Mouse (Mus musculus) small intestine, adult 2 months (tissue): ENCODE results near the gene Arhgef2. TPM values are rescaled to one million over a fixed set of nuclear protein-coding genes. Genes with fewer than 3 reads are reported as not detected.

ENCODE experiments used
- H3K27ac ChIP-seq: fragments of 200-500 bp; 2 replicates; pipeline ENCODE4 v1.5.1; 2012; ENCODE audit warnings: low read depth, low read length, control low read depth, inconsistent platforms; ENCODE audit not compliant: insufficient read depth
- H3K27me3 ChIP-seq: fragments of 200-500 bp; 2 replicates; pipeline ENCODE4 v1.6.1; 2012; ENCODE audit warnings: mild to moderate bottlenecking, moderate library complexity, low read length, inconsistent platforms; ENCODE audit not compliant: control insufficient read depth, insufficient read depth
- H3K36me3 ChIP-seq: fragments of 200-500 bp; 2 replicates; pipeline ENCODE4 v1.6.1; 2012; ENCODE audit warnings: mild to moderate bottlenecking, low read length, control low read depth, inconsistent platforms; ENCODE audit not compliant: control insufficient read depth, insufficient read depth
- H3K4me1 ChIP-seq: fragments of 200-500 bp; 2 replicates; pipeline ENCODE4 v1.6.1; 2012; ENCODE audit warnings: low read length, inconsistent platforms, mixed read lengths; ENCODE audit not compliant: control insufficient read depth, insufficient read depth, insufficient read length
- H3K4me3 ChIP-seq: fragments of 200-500 bp; 2 replicates; pipeline ENCODE4 v1.5.1; 2012; ENCODE audit warnings: low read depth, mild to moderate bottlenecking, control low read depth, inconsistent platforms, low read length, moderate library complexity
- CTCF ChIP-seq: fragments of 200-500 bp; IDR thresholded peaks from 2 replicates; pipeline ENCODE4 v1.5.1; 2012; ENCODE audit warnings: low read depth, mild to moderate bottlenecking, control low read depth, inconsistent platforms, low read length, moderate library complexity, mixed read lengths; ENCODE audit not compliant: insufficient replicate concordance, insufficient read length; ENCODE audit errors: extremely low read depth
- POLR2A ChIP-seq: fragments of 200-500 bp; IDR thresholded peaks from 2 replicates; pipeline ENCODE4 v1.6.1; 2012; ENCODE audit warnings: low read depth, mild to moderate bottlenecking, control low read depth, inconsistent platforms, low read length, moderate library complexity
- WGBS: fragments of 180-500 bp; shearing (Covaris S2); methylation state at CpG from one replicate; pipeline ENCODE4 v1.1.7; 2018; 5-methylcytosine and 5-hydroxymethylcytosine counted together
- polyA plus RNA-seq: library from polyadenylated mRNA; depleted of rRNA; stranded (reverse); fragments of >200 nt; gene quantifications from 2 replicates; pipeline ENCODE4 v1.2.3, GENCODE M21; 2012; rRNA removed

Gene Arhgef2
- polyA plus RNA-seq, 1 experiment: 110 TPM

GRCm38 (mm10) chr3:88684236-88684979, 78.6 kb downstream of the Arhgef2 start:
- H3K27ac ChIP-seq: peak overlapping the region; percentile 73

GRCm38 (mm10) chr3:88684980-88685941, 79.5 kb downstream of the Arhgef2 start, which contains the start of gene Khdc4:
TSS of gene Khdc4 (plus strand) at chr3:88685803.
- peak within 1 kb of the TSS; percentile 89 for H3K4me3 ChIP-seq
- H3K27ac ChIP-seq: peak within 1 kb of the TSS; percentile 92
- WGBS: under 1% methylated on average over 47 of the region's 47 CpGs
- H3K36me3 ChIP-seq: peaks cover 20% of the 10 kb centered on the region
- TF ChIP-seq CTCF: no peak
- peak; percentile 88 for TF ChIP-seq POLR2A
- H3K27me3 ChIP-seq: no peaks in the 10 kb centered on the region
- H3K4me1 ChIP-seq: peaks cover 6% of the 10 kb centered on the region; the same call in 1 of the 2 replicates

More at GRCm38 (mm10) chr3:88684236-88684979, 78.6 kb downstream of the Arhgef2 start:
- no peak for TF ChIP-seq CTCF
- TF ChIP-seq POLR2A: no peak
- Histone ChIP-seq H3K36me3 (peaks cover 13% of the 10 kb centered on the region), H3K27me3 (no peaks in the 10 kb centered on the region), H3K4me1 (peaks cover 6% of the 10 kb centered on the region; the same call in 1 of the 2 replicates), H3K4me3 (no peak overlapping the region)
- WGBS: 21% methylated on average over 8 of the region's 8 CpGs

GRCm38 (mm10) chr3:88685958-88686451, 80.2 kb downstream of the Arhgef2 start:
- under 1% methylated on average over 45 of the region's 45 CpGs for WGBS
- H3K27ac ChIP-seq: peak overlapping the region; percentile 92
- peak overlapping the region; percentile 89 for H3K4me3 ChIP-seq
- peaks cover 6% of the 10 kb centered on the region; the same call in 1 of the 2 replicates for H3K4me1 ChIP-seq
- TF ChIP-seq POLR2A (no peak), CTCF (peak; percentile 26; the same call in 1 of the 2 replicates)
- peaks cover 27% of the 10 kb centered on the region for H3K36me3 ChIP-seq
- no peaks in the 10 kb centered on the region for H3K27me3 ChIP-seq

- Histone ChIP-seq H3K4me1 (peaks cover 6% of the 10 kb centered on the region; the same call in 1 of the 2 replicates), H3K27me3 (no peaks in the 10 kb centered on the region), H3K27ac (no peak overlapping the region), H3K36me3 (peaks cover 29% of the 10 kb centered on the region), H3K4me3 (peak overlapping the region; percentile 89)
- WGBS: 8% methylated on average over 13 of the region's 13 CpGs
- no peak for TF ChIP-seq CTCF
- no peak for TF ChIP-seq POLR2A
These were observed 81.2 kb downstream of the Arhgef2 start for GRCm38 (mm10) chr3:88686734-88687611.

GRCm38 (mm10) chr3:88689079-88689478, 83.3 kb downstream of the Arhgef2 start:
- WGBS: 85% methylated on average over 5 of the region's 5 CpGs
- H3K4me3 ChIP-seq: no peak overlapping the region
- TF ChIP-seq CTCF: no peak
- TF ChIP-seq POLR2A: no peak
- peaks cover 5% of the 10 kb centered on the region; the same call in 1 of the 2 replicates for H3K4me1 ChIP-seq
- peaks cover 46% of the 10 kb centered on the region for H3K36me3 ChIP-seq
- no peaks in the 10 kb centered on the region for H3K27me3 ChIP-seq
- H3K27ac ChIP-seq: no peak overlapping the region

- no peak overlapping the region for H3K4me3 ChIP-seq
- H3K36me3 ChIP-seq: peaks cover 83% of the 10 kb centered on the region
- H3K4me1 ChIP-seq: no peaks in the 10 kb centered on the region
These were observed 89.8 kb downstream of the Arhgef2 start for GRCm38 (mm10) chr3:88695545-88695944.

More at GRCm38 (mm10) chr3:88695545-88695944, 89.8 kb downstream of the Arhgef2 start:
- TF ChIP-seq CTCF (no peak), POLR2A (no peak)
- Histone ChIP-seq H3K27me3 (no peaks in the 10 kb centered on the region), H3K27ac (no peak overlapping the region)

Other genes starting within 250 kb of the Arhgef2 start
- 1.5 and 1.7 TPM in 2 replicates for gene Paqr6, start 241.4 kb upstream of the Arhgef2 start, polyA plus RNA-seq
- gene Bglap3, start 233.2 kb upstream of the Arhgef2 start, polyA plus RNA-seq: 2.2 and 6.7 TPM in 2 replicates
- 0.70 TPM in 1 of 2 replicates, not detected in the other for gene Bglap2, start 227.3 kb upstream of the Arhgef2 start, polyA plus RNA-seq
- gene Bglap, start 221.5 kb upstream of the Arhgef2 start, polyA plus RNA-seq: 1.6 TPM in 1 of 2 replicates, not detected in the other
- 52.3 and 108 TPM in 2 replicates for gene Pmf1, start 195.6 kb upstream of the Arhgef2 start, polyA plus RNA-seq
- 19.7 and 44.8 TPM in 2 replicates for gene Slc25a44, start 180.8 kb upstream of the Arhgef2 start, polyA plus RNA-seq
- 137 and 321 TPM in 2 replicates for gene Sema4a, start 144.8 kb upstream of the Arhgef2 start, polyA plus RNA-seq
- gene Lmna, start 96.0 kb upstream of the Arhgef2 start, polyA plus RNA-seq: 209 and 353 TPM in 2 replicates
- gene Mex3a, start 73.6 kb upstream of the Arhgef2 start, polyA plus RNA-seq: 0.41 and 0.60 TPM in 2 replicates
- gene Rab25, start 57.7 kb upstream of the Arhgef2 start, polyA plus RNA-seq: 132 and 184 TPM in 2 replicates
- 99.8 and 167 TPM in 2 replicates for gene Lamtor2, start 52.9 kb upstream of the Arhgef2 start, polyA plus RNA-seq
- 26.0 and 35.4 TPM in 2 replicates for gene Ubqln4, start 52.2 kb upstream of the Arhgef2 start, polyA plus RNA-seq
- 130 and 182 TPM in 2 replicates for gene Ssr2, start 30.1 kb upstream of the Arhgef2 start, polyA plus RNA-seq
- not detected in 2 replicates for gene Rxfp4, start 47.2 kb downstream of the Arhgef2 start, polyA plus RNA-seq
- gene Khdc4, start 79.8 kb downstream of the Arhgef2 start, polyA plus RNA-seq: 20.2 and 23.2 TPM in 2 replicates
- gene Rit1, start 110.9 kb downstream of the Arhgef2 start, polyA plus RNA-seq: 13.2 and 21.5 TPM in 2 replicates
- gene Syt11, start 169.2 kb downstream of the Arhgef2 start, polyA plus RNA-seq: 1.8 and 1.9 TPM in 2 replicates
- 4.5 and 8.7 TPM in 2 replicates for gene Gon4l, start 229.3 kb downstream of the Arhgef2 start, polyA plus RNA-seq